Mouse (Mus musculus) frontal cortex, adult 2 months (tissue): ENCODE measurements around the gene Rspry1. TPM values are rescaled to one million over a fixed set of nuclear protein-coding genes. Genes with fewer than 3 reads are reported as not detected.
A peak's percentile ranks its signal among the peaks of the same experiment; 100 is the strongest.

ENCODE experiments used
- DNase-seq, 2 experiments: peaks; one replicate each; pipeline ENCODE4 v3.0.0; 2022; ENCODE audit warnings: low spot score in 1 of 2; ENCODE audit errors: extremely low spot score in 1 of 2
- polyA plus RNA-seq: library from polyadenylated mRNA; depleted of rRNA; stranded (reverse); fragments of >200 nt; gene quantifications from 2 replicates; pipeline ENCODE4 v1.2.3, GENCODE M21; 2012

Gene Rspry1
- polyA plus RNA-seq, 1 experiment = 17.9 TPM

GRCm38 (mm10) chr8:94680414-94680813, 78.7 kb downstream of the Rspry1 start:
- no peak for DNase-seq

- DNase-seq = no peak
Observed at GRCm38 (mm10) chr8:94682732-94683524, 81.2 kb downstream of the Rspry1 start.

- no peak for DNase-seq
Observed at GRCm38 (mm10) chr8:94684287-94684686, 82.5 kb downstream of the Rspry1 start.

- no peak for DNase-seq
Observed at GRCm38 (mm10) chr8:94685953-94686352, 84.2 kb downstream of the Rspry1 start.

GRCm38 (mm10) chr8:94694701-94695100, 93.0 kb downstream of the Rspry1 start:
- DNase-seq = no peak

- no peak for DNase-seq
Observed at GRCm38 (mm10) chr8:94695341-94695993, 93.7 kb downstream of the Rspry1 start.

GRCm38 (mm10) chr8:94695994-94696384, 94.3 kb downstream of the Rspry1 start, which contains the start of gene Pllp:
Gene Pllp, minus strand, starts transcription at chr8:94696278.
- DNase-seq = peak in 1 of 2 experiments; percentile 40

GRCm38 (mm10) chr8:94696566-94696965, 94.8 kb downstream of the Rspry1 start:
- no peak for DNase-seq

- DNase-seq = no peak
Observed at GRCm38 (mm10) chr8:94697956-94698355, 96.2 kb downstream of the Rspry1 start.

- peak in 1 of 2 experiments; percentile 62 for DNase-seq
Observed at GRCm38 (mm10) chr8:94699366-94699765, 97.6 kb downstream of the Rspry1 start.

GRCm38 (mm10) chr8:94700421-94700935, 98.7 kb downstream of the Rspry1 start:
- DNase-seq = no peak

- no peak for DNase-seq
Observed at GRCm38 (mm10) chr8:94702156-94702555, 100.4 kb downstream of the Rspry1 start.

- peak; percentile 66 to 88 for DNase-seq
Observed at GRCm38 (mm10) chr8:94702844-94703813, 101.4 kb downstream of the Rspry1 start.

- peak; percentile 95 to 100 for DNase-seq
Observed at GRCm38 (mm10) chr8:94703972-94704668, 102.4 kb downstream of the Rspry1 start.

GRCm38 (mm10) chr8:94704669-94704984, 102.9 kb downstream of the Rspry1 start:
- DNase-seq = no peak

- no peak for DNase-seq
Observed at GRCm38 (mm10) chr8:94705581-94706245, 104.0 kb downstream of the Rspry1 start.

GRCm38 (mm10) chr8:94706732-94707395, 105.1 kb downstream of the Rspry1 start:
- DNase-seq = no peak
